Mouse (Mus musculus) G1E (cell line): ENCODE results near the gene Zfp408. TPM values are rescaled to one million over a fixed set of nuclear protein-coding genes. Genes with fewer than 3 reads are reported as not detected.

Experiments
- ATAC-seq: 2 replicates; pipeline ENCODE4 v1.8.0; 2016; ENCODE audit warnings: mild to moderate bottlenecking; ENCODE audit not compliant: insufficient number of reproducible peaks, poor library complexity, low FRiP score, severe bottlenecking; ENCODE audit errors: extremely low read depth
- DNase-seq: peaks from one replicate; pipeline ENCODE4 v3.0.0; 2012; ENCODE audit warnings: low spot score
- H3K27me3 ChIP-seq: 2 replicates; pipeline ENCODE4 v1.6.1; 2012; ENCODE audit warnings: mild to moderate bottlenecking, low read length, inconsistent platforms; ENCODE audit not compliant: insufficient read depth
- H3K36me3 ChIP-seq: replicated peaks from 2 replicates; pipeline ENCODE3; 2012; ENCODE audit warnings: mild to moderate bottlenecking, inconsistent platforms
- H3K4me1 ChIP-seq: 2 replicates; pipeline ENCODE4 v1.6.1; 2012; ENCODE audit warnings: low read depth, low read length, inconsistent platforms, mixed read lengths; ENCODE audit not compliant: insufficient read depth
- H3K4me3 ChIP-seq: 2 replicates; pipeline ENCODE4 v1.5.1; 2012; ENCODE audit warnings: low read depth, mild to moderate bottlenecking, inconsistent platforms, low read length, moderate library complexity, mixed read lengths
- H3K9me3 ChIP-seq: replicated peaks from 2 replicates; pipeline ENCODE4 v1.6.1; 2012; ENCODE audit warnings: inconsistent platforms
- CTCF ChIP-seq: IDR thresholded peaks from 2 replicates; pipeline ENCODE4 v1.5.1; 2012; ENCODE audit warnings: low read depth, low read length, inconsistent platforms, mixed read lengths
- GATA1 ChIP-seq: IDR thresholded peaks from 2 replicates; pipeline ENCODE4 v1.6.1; 2012; ENCODE audit warnings: borderline replicate concordance, low read length, inconsistent platforms, mixed read lengths
- GATA2 ChIP-seq: IDR thresholded peaks from 2 replicates; pipeline ENCODE4 v1.6.1; 2012; ENCODE audit warnings: low read depth, low read length, inconsistent platforms, borderline replicate concordance
- POLR2AphosphoS5 ChIP-seq: IDR thresholded peaks from 2 replicates; pipeline ENCODE4 v1.6.1; 2012; ENCODE audit warnings: low read depth, low read length, inconsistent platforms; ENCODE audit not compliant: insufficient replicate concordance
- TAL1 ChIP-seq: conservative IDR thresholded peaks from 2 replicates; pipeline ENCODE4 v1.6.1; 2012; ENCODE audit warnings: low read depth, low read length, inconsistent platforms, mixed read lengths
- polyA plus RNA-seq: library from polyadenylated mRNA; stranded (reverse); fragments of >175 nt; gene quantifications from 2 replicates; pipeline ENCODE4 v1.2.3, GENCODE M21; 2012
- total RNA-seq, 2 experiments: library from RNA; stranded (forward) in 1 of 2; stranded (reverse) in 1 of 2; fragments of 200-1000 nt in 1 of 2; fragments of >200 nt in 1 of 2; fragmentation: Nextera tagmentation in 1 of 2; gene quantifications; 2 replicates each; pipeline ENCODE4 v1.2.3; 2014 to 2017

The Zfp408 gene
- total and polyA plus RNA-seq, 3 experiments, result 9.5 to 16.9 (median 13.3) TPM

- Histone ChIP-seq H3K4me1 (no peaks in the 10 kb centered on the region), H3K36me3 (peaks cover 78% of the 10 kb centered on the region), H3K4me3 (no peak overlapping the region), H3K9me3 (no peaks in the 10 kb centered on the region), H3K27me3 (no peaks in the 10 kb centered on the region)
- DNase-seq (no peak), ATAC-seq (no peak)
- no peak for TF ChIP-seq POLR2AphosphoS5
- no peak for TF ChIP-seq GATA2
- no peak for TF ChIP-seq GATA1
- TF ChIP-seq TAL1, result no peak
- TF ChIP-seq CTCF, result no peak
Measured at GRCm38 (mm10) chr2:91600475-91600874, 49.1 kb downstream of the Zfp408 start.

Other genes with a start within 250 kb of the Zfp408 start
- gene 1110051M20Rik, start 205.1 kb downstream of the Zfp408 start, total RNA-seq (2014; fragmentation: Nextera tagmentation), result not detected in 2 replicates
- gene 1110051M20Rik, start 205.1 kb downstream of the Zfp408 start, total RNA-seq (2017), result 0.58 and 0.76 TPM in 2 replicates
- 0.05 TPM in 1 of 2 replicates, not detected in the other for gene 1110051M20Rik, start 205.1 kb downstream of the Zfp408 start, polyA plus RNA-seq
- gene Lrp4, start 192.3 kb downstream of the Zfp408 start, total RNA-seq (2014; fragmentation: Nextera tagmentation), result not detected in 2 replicates
- 0.17 and 0.22 TPM in 2 replicates for gene Lrp4, start 192.3 kb downstream of the Zfp408 start, total RNA-seq (2017)
- not detected in 2 replicates for gene Lrp4, start 192.3 kb downstream of the Zfp408 start, polyA plus RNA-seq
- gene Ckap5, start 123.0 kb downstream of the Zfp408 start, total RNA-seq (2014; fragmentation: Nextera tagmentation), result 120 and 153 TPM in 2 replicates
- gene Ckap5, start 123.0 kb downstream of the Zfp408 start, total RNA-seq (2017), result 81.2 and 97.6 TPM in 2 replicates
- 3.0 and 3.8 TPM in 2 replicates for gene Ckap5, start 123.0 kb downstream of the Zfp408 start, polyA plus RNA-seq
- not detected in 2 replicates for gene F2, start 13.4 kb downstream of the Zfp408 start, total RNA-seq (2014; fragmentation: Nextera tagmentation)
- gene F2, start 13.4 kb downstream of the Zfp408 start, total RNA-seq (2017), result 0.06 and 0.11 TPM in 2 replicates
- gene F2, start 13.4 kb downstream of the Zfp408 start, polyA plus RNA-seq, result 0.09 TPM in 2 replicates
- 53.1 and 61.5 TPM in 2 replicates for gene Arhgap1, start 69 bp upstream of the Zfp408 start, total RNA-seq (2014; fragmentation: Nextera tagmentation)
- gene Arhgap1, start 69 bp upstream of the Zfp408 start, total RNA-seq (2017), result 58.1 and 65.1 TPM in 2 replicates
- 27.8 and 37.8 TPM in 2 replicates for gene Arhgap1, start 69 bp upstream of the Zfp408 start, polyA plus RNA-seq
- gene Atg13, start 60.8 kb upstream of the Zfp408 start, total RNA-seq (2014; fragmentation: Nextera tagmentation), result 30.9 and 34.8 TPM in 2 replicates
- gene Atg13, start 60.8 kb upstream of the Zfp408 start, total RNA-seq (2017), result 5.9 and 8.5 TPM in 2 replicates
- gene Atg13, start 60.8 kb upstream of the Zfp408 start, polyA plus RNA-seq, result 21.0 and 22.2 TPM in 2 replicates
- gene Harbi1, start 61.1 kb upstream of the Zfp408 start, total RNA-seq (2014; fragmentation: Nextera tagmentation), result 14.8 and 17.0 TPM in 2 replicates
- gene Harbi1, start 61.1 kb upstream of the Zfp408 start, total RNA-seq (2017), result 14.8 and 15.2 TPM in 2 replicates
- 1.2 and 2.9 TPM in 2 replicates for gene Harbi1, start 61.1 kb upstream of the Zfp408 start, polyA plus RNA-seq
- 64.0 and 65.8 TPM in 2 replicates for gene Ambra1, start 80.3 kb upstream of the Zfp408 start, total RNA-seq (2014; fragmentation: Nextera tagmentation)
- gene Ambra1, start 80.3 kb upstream of the Zfp408 start, total RNA-seq (2017), result 13.2 and 14.3 TPM in 2 replicates
- gene Ambra1, start 80.3 kb upstream of the Zfp408 start, polyA plus RNA-seq, result 29.8 and 30.5 TPM in 2 replicates